ENCODE assay signal across 15 mouse cellular contexts in the genomic region with DNA sequence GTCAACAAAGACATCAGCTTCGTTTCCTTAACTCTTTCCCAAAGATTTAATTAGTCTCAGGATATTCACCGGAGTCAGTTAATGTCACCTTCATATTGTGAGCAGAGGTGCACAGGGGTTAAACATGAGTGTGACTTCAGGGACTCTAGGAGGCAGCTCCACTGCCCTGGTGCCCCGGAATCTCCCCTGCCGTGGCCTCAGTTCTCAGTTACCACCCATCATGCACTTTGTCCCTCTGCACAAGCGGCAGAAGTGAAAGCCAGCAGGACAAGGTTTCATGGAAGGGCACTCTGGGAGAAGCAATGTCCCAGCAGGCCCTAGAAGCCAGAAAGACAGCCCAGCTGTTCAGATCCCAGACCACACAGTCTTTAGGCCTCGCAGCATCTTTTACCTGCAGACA.
DNase-seq lines count a peak whose midpoint lies in the region; ATAC-seq and TF ChIP-seq lines count a peak whose summit lies in the region.
"Had no signal": no experiment of that assay in that cellular context is flagged by ENCODE, and none has a peak within 500 bp of the region (broad histone marks: within the 10 kb centered on the region; RNA-seq: fewer than 3 reads in every experiment).

No protein-coding gene starts in this region.

- no peak for TF ChIP-seq EP300 in stomach, postnatal 0 days (optimal IDR thresholded peaks at IDR 0.05)

- no peak overlapping the region for H3K27ac ChIP-seq in midbrain, embryonic 11.5 days (ENCODE audit: low read depth, low read length)
- no peak overlapping the region for H3K27ac ChIP-seq in midbrain, embryonic 13.5 days
- 0 out of 2 replicates have a peak overlapping the region, but pooled peaks have one; percentile 58 for H3K27ac ChIP-seq in stomach, postnatal 0 days (replicated peaks)
- H3K27ac ChIP-seq: embryonic facial prominence, embryonic 13.5 days; forebrain, embryonic 15.5 days; lung, embryonic 15.5 days; midbrain, embryonic 15.5 days had no signal

- no peak overlapping the region for H3K4me2 ChIP-seq in midbrain, embryonic 11.5 days
- no peak overlapping the region for H3K4me2 ChIP-seq in midbrain, embryonic 13.5 days (replicated peaks)
- no peak overlapping the region for H3K4me2 ChIP-seq in stomach, postnatal 0 days (replicated peaks; ENCODE audit: low read depth)
- H3K4me2 ChIP-seq: embryonic facial prominence, embryonic 13.5 days; forebrain, embryonic 15.5 days; lung, embryonic 15.5 days; midbrain, embryonic 15.5 days had no signal

- no peaks in the 10 kb centered on the region for H3K9me3 ChIP-seq in midbrain, embryonic 11.5 days (ENCODE audit: control insufficient read depth, low read length)
- no peaks in the 10 kb centered on the region for H3K9me3 ChIP-seq in midbrain, embryonic 13.5 days
- no peaks in the 10 kb centered on the region for H3K9me3 ChIP-seq in stomach, postnatal 0 days (ENCODE audit: control insufficient read depth, low read length)
- H3K9me3 ChIP-seq: embryonic facial prominence, embryonic 13.5 days; forebrain, embryonic 15.5 days; lung, embryonic 15.5 days; midbrain, embryonic 15.5 days had no signal

- no peaks in the 10 kb centered on the region for H3K27me3 ChIP-seq in midbrain, embryonic 11.5 days (ENCODE audit: control insufficient read depth, insufficient read depth, low read length)
- no peaks in the 10 kb centered on the region for H3K27me3 ChIP-seq in midbrain, embryonic 13.5 days
- H3K27me3 ChIP-seq in stomach, postnatal 0 days (ENCODE audit: control insufficient read depth, insufficient read depth, low read length): no peaks in the 10 kb centered on the region
- H3K27me3 ChIP-seq: CH12.LX; embryonic facial prominence, embryonic 13.5 days; forebrain, embryonic 15.5 days; lung, embryonic 15.5 days; midbrain, embryonic 15.5 days had no signal

- H3K36me3 ChIP-seq in midbrain, embryonic 11.5 days (ENCODE audit: control insufficient read depth, insufficient read depth, low read length): no peaks in the 10 kb centered on the region
- H3K36me3 ChIP-seq in midbrain, embryonic 13.5 days: no peaks in the 10 kb centered on the region
- H3K36me3 ChIP-seq in stomach, postnatal 0 days (ENCODE audit: control insufficient read depth, insufficient read depth, low read length): no peaks in the 10 kb centered on the region
- H3K36me3 ChIP-seq: embryonic facial prominence, embryonic 13.5 days; forebrain, embryonic 15.5 days; lung, embryonic 15.5 days; midbrain, embryonic 15.5 days had no signal

- 36% methylated on average over 6 of the region's 6 CpGs for WGBS in midbrain, embryonic 11.5 days
- WGBS in midbrain, embryonic 13.5 days: 27% methylated on average over 6 of the region's 6 CpGs
- WGBS in stomach, postnatal 0 days: 62% methylated on average over 6 of the region's 6 CpGs

- DNase-seq in midbrain, embryonic 11.5 days (ENCODE audit: low spot score, missing footprints): peak; percentile 85
- peak; percentile 30 for DNase-seq in kidney, adult 11 months
- DNase-seq in kidney, postnatal 36 days: peak; percentile 28 to 65
- DNase-seq in stomach, postnatal 0 days (ENCODE audit: low spot score): peak; percentile 55
- DNase-seq: cerebellum, adult 2 months; gastrocnemius, postnatal 36 days; right cerebral cortex, postnatal 4 days had no signal

- H3K9ac ChIP-seq in midbrain, embryonic 11.5 days (ENCODE audit: low read length): no peak overlapping the region
- H3K9ac ChIP-seq in midbrain, embryonic 13.5 days (replicated peaks): no peak overlapping the region
- no peak overlapping the region for H3K9ac ChIP-seq in stomach, postnatal 0 days (ENCODE audit: low read length)
- H3K9ac ChIP-seq: embryonic facial prominence, embryonic 13.5 days; forebrain, embryonic 15.5 days; lung, embryonic 15.5 days; midbrain, embryonic 15.5 days had no signal

- H3K4me3 ChIP-seq in midbrain, embryonic 11.5 days (ENCODE audit: low read depth, low read length): no peak overlapping the region
- H3K4me3 ChIP-seq in midbrain, embryonic 13.5 days (replicated peaks): no peak overlapping the region
- no peak overlapping the region for H3K4me3 ChIP-seq in stomach, postnatal 0 days (ENCODE audit: low read depth, low read length)
- H3K4me3 ChIP-seq: embryonic facial prominence, embryonic 13.5 days; forebrain, embryonic 15.5 days; lung, embryonic 15.5 days; midbrain, embryonic 15.5 days had no signal

- H3K4me1 ChIP-seq in midbrain, embryonic 11.5 days (ENCODE audit: control insufficient read depth, insufficient read depth, low read length): peaks cover 14% of the 10 kb centered on the region
- peaks cover 20% of the 10 kb centered on the region for H3K4me1 ChIP-seq in midbrain, embryonic 13.5 days (replicated peaks)
- peaks cover 4% of the 10 kb centered on the region; the same call in 1 of the 2 replicates for H3K4me1 ChIP-seq in stomach, postnatal 0 days (replicated peaks; ENCODE audit: control insufficient read depth, insufficient read depth)

- TF ChIP-seq CTCF in stomach, postnatal 0 days (IDR thresholded peaks at IDR 0.05; ENCODE audit: low read depth): no peak

- ATAC-seq in midbrain, embryonic 11.5 days (ENCODE audit: low FRiP score): no peak
- no peak for ATAC-seq in midbrain, embryonic 13.5 days
- ATAC-seq in stomach, postnatal 0 days (ENCODE audit: low FRiP score, low TSS enrichment): peak; percentile 50
- ATAC-seq in erythroid progenitor cell, adult 5-6 weeks (replicated peaks; ENCODE audit: low FRiP score, poor library complexity, severe bottlenecking): no peak
- no peak for ATAC-seq in megakaryocyte-erythroid progenitor cell, adult 5-6 weeks (replicated peaks; ENCODE audit: low FRiP score, low TSS enrichment, poor library complexity, severe bottlenecking)
- ATAC-seq: midbrain, embryonic 15.5 days had no signal

Comparison
In these comparisons a context has a peak if more than half of its experiments do, and no peak if none do; other contexts are left out.
1. DNase-seq: peak in every context shown above with its lines; median percentile 85 in midbrain, embryonic 11.5 days; 55 in stomach, postnatal 0 days; 46 in kidney, postnatal 36 days; 30 in kidney, adult 11 months.